Mouse (Mus musculus) G1E (cell line): ENCODE data around the gene Rnf157.

Experiments
- CTCF ChIP-seq: IDR thresholded peaks from 2 replicates; pipeline ENCODE4 v1.5.1; 2012; ENCODE audit warnings: low read depth, low read length, inconsistent platforms, mixed read lengths
- GATA1 ChIP-seq: IDR thresholded peaks from 2 replicates; pipeline ENCODE4 v1.6.1; 2012; ENCODE audit warnings: borderline replicate concordance, low read length, inconsistent platforms, mixed read lengths
- GATA2 ChIP-seq: IDR thresholded peaks from 2 replicates; pipeline ENCODE4 v1.6.1; 2012; ENCODE audit warnings: low read depth, low read length, inconsistent platforms, borderline replicate concordance
- POLR2AphosphoS5 ChIP-seq: IDR thresholded peaks from 2 replicates; pipeline ENCODE4 v1.6.1; 2012; ENCODE audit warnings: low read depth, low read length, inconsistent platforms; ENCODE audit not compliant: insufficient replicate concordance
- TAL1 ChIP-seq: conservative IDR thresholded peaks from 2 replicates; pipeline ENCODE4 v1.6.1; 2012; ENCODE audit warnings: low read depth, low read length, inconsistent platforms, mixed read lengths

DNA sequence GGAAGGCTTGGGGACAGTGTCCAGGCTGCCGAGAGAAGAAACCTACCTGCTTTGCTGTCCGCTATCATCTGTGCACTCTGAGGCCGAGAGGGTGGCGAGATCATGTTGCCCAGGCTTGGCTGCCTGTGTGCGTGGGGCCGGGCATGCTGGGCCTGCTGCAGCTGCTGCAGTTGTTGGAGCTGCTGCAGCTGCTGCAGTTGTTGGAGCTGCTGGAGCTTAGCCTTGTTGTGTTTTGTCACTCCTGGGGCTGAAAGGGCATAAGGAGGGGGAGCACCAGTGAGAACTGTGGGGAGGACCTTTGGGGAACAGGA is 30.0 kb upstream of the Rnf157 start:
- TF ChIP-seq CTCF (no peak), GATA1 (no peak), TAL1 (no peak), POLR2AphosphoS5 (no peak), GATA2 (no peak)
